Mouse (Mus musculus) neural tube, embryonic 12.5 days (tissue): ENCODE measurements at regions not wholly inside any gene's neighbourhood (a gene's known extent, or its start where the extent isn't known, plus 50 kb on each side); places are given as distances from the start of the nearest gene placed in this dataset.
A peak's percentile ranks its signal among the peaks of the same experiment; 100 is the strongest.

Experiments
- ATAC-seq: fragments of 200-750 bp; cut with Nextera tagmentation; 2 replicates; pipeline ENCODE4 v1.8.0; 2017; ENCODE audit warnings: low read depth, mild to moderate bottlenecking, moderate TSS enrichment, moderate library complexity; ENCODE audit not compliant: low FRiP score
- H3K27ac ChIP-seq: fragments of 300-500 bp; sonication (generic); 2 replicates; pipeline ENCODE4 v1.5.1; 2016
- H3K27me3 ChIP-seq: fragments of 300-500 bp; sonication (generic); replicated peaks from 2 replicates; pipeline ENCODE4 v1.6.1; 2016; ENCODE audit warnings: mild to moderate bottlenecking
- H3K36me3 ChIP-seq: fragments of 300-500 bp; sonication (generic); 2 replicates; pipeline ENCODE4 v1.6.1; 2016; ENCODE audit warnings: mild to moderate bottlenecking
- H3K4me1 ChIP-seq: fragments of 300-500 bp; sonication (generic); 2 replicates; pipeline ENCODE4 v1.6.1; 2016
- H3K4me2 ChIP-seq: fragments of 300-500 bp; sonication (generic); replicated peaks from 2 replicates; pipeline ENCODE4 v1.6.1; 2016; ENCODE audit warnings: mild to moderate bottlenecking
- H3K4me3 ChIP-seq: fragments of 300-500 bp; sonication (generic); 2 replicates; pipeline ENCODE4 v1.5.1; 2016
- H3K9ac ChIP-seq: fragments of 300-500 bp; sonication (generic); 2 replicates; pipeline ENCODE4 v1.6.1; 2016; ENCODE audit warnings: mild to moderate bottlenecking
- H3K9me3 ChIP-seq: fragments of 300-500 bp; sonication (generic); 2 replicates; pipeline ENCODE4 v1.6.1; 2016; ENCODE audit warnings: mild to moderate bottlenecking
- WGBS: fragments of 180-500 bp; shearing (Covaris S2); methylation state at CpG from one replicate; pipeline ENCODE4 v1.1.7; 2016; 5-methylcytosine and 5-hydroxymethylcytosine counted together

DNA sequence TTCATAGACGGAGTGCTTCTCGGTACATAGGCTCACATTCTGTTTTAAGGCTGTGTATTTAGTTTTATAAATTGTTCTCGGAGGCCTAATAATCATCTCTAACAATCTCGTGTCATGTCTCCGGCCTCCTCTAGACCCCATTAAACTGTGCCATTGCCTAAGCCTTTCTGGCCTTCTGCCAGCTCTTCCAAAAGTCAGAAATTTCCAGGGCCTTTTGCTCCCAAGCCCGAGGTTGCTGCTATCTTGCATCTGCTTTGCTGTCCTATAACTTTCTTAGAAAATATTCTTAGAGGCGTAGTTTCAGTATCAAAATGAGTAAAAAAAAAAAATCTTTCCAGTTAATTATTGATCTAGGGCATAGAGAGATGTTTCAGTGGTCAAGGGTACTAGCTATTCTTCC is 361.2 kb upstream of the Mmadhc start:
- no peaks in the 10 kb centered on the region for H3K27me3 ChIP-seq
- no peaks in the 10 kb centered on the region; the same call in 1 of the 2 replicates for H3K4me1 ChIP-seq
- 83% methylated on average over 7 of the region's 7 CpGs for WGBS
- H3K4me3 ChIP-seq: no peak overlapping the region
- H3K9me3 ChIP-seq: no peaks in the 10 kb centered on the region
- no peak for ATAC-seq
- no peak overlapping the region for H3K4me2 ChIP-seq
- H3K27ac ChIP-seq: no peak overlapping the region
- no peak overlapping the region for H3K9ac ChIP-seq
- H3K36me3 ChIP-seq: no peaks in the 10 kb centered on the region

DNA sequence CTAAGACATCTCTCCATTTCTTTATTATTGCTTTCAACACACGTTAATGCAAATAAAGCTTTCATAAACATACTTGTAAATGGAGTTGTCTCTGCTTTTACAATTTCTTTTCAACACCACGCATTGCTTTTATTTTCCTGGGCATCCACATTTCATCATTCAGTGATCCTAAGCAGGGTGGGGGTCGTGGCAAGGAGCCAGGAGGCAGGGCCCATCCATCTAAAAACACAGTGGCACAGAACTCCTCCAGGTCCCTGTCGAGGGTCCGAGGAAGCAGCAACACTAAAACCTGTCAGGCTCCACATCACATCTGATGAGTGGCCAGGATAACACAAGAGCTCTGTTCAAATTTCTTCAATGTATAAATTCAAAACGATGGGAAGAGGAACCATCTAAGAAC is 359.8 kb upstream of the Mmadhc start:
- no peak for ATAC-seq
- H3K9me3 ChIP-seq: no peaks in the 10 kb centered on the region
- H3K27me3 ChIP-seq: no peaks in the 10 kb centered on the region
- 80% methylated on average over 6 of the region's 6 CpGs for WGBS
- H3K9ac ChIP-seq: no peak overlapping the region
- H3K27ac ChIP-seq: no peak overlapping the region
- no peak overlapping the region for H3K4me2 ChIP-seq
- H3K4me1 ChIP-seq: no peaks in the 10 kb centered on the region; the same call in 1 of the 2 replicates
- no peaks in the 10 kb centered on the region for H3K36me3 ChIP-seq
- no peak overlapping the region for H3K4me3 ChIP-seq

- Histone ChIP-seq H3K9me3 (no peaks in the 10 kb centered on the region), H3K4me2 (no peak overlapping the region), H3K27ac (no peak overlapping the region), H3K36me3 (no peaks in the 10 kb centered on the region), H3K4me1 (no peaks in the 10 kb centered on the region; the same call in 1 of the 2 replicates), H3K9ac (no peak overlapping the region), H3K4me3 (no peak overlapping the region), H3K27me3 (no peaks in the 10 kb centered on the region)
- peak; percentile 61; the same call in 1 of the 2 replicates for ATAC-seq
- 68% methylated on average over 7 of the region's 7 CpGs for WGBS
Observed at GRCm38 (mm10) chr2:50654953-50655324, 358.3 kb upstream of the Mmadhc start.

DNA sequence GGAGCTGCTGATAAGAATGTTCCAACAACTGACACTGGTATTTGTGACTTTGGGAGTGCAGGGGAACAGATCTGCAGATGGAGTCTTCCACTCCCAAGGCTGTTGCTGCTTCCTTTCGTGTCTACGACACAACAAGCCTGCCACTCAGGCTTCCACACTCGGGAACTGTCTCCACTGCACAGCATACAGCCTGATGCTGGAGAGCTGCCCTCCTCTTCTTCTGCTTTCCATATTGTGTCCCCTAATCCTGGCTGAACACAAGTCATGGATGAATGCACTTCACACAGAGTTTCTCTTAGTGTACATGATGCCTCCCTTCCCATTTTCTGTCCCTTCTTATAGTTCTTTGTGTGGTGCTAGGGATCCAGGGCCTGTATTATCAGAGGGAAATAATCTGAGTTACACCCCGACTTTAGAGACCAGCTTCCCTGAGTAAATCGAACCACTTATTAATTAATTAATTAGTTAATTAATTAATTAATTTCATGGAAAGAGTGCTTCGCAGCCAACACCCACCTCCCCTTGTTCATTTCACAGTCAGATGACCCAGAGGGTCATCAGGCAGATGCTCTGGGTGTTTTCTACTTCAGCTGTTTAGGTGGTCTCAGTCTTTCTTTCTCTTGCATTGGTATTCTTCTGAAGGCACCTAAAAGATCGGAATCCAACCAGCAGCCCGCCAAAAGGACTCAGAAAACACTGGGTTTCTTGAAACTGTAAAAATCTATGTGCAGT is 357.8 kb upstream of the Mmadhc start:
- no peaks in the 10 kb centered on the region for H3K36me3 ChIP-seq
- H3K4me3 ChIP-seq: no peak overlapping the region
- H3K9ac ChIP-seq: no peak overlapping the region
- no peaks in the 10 kb centered on the region; the same call in 1 of the 2 replicates for H3K4me1 ChIP-seq
- no peaks in the 10 kb centered on the region for H3K27me3 ChIP-seq
- 81% methylated on average over 8 of the region's 8 CpGs for WGBS
- H3K4me2 ChIP-seq: no peak overlapping the region
- H3K27ac ChIP-seq: no peak overlapping the region
- no peaks in the 10 kb centered on the region for H3K9me3 ChIP-seq
- no peak; the same call in 1 of the 2 replicates for ATAC-seq

GRCm38 (mm10) chr2:50653121-50653615 is 356.6 kb upstream of the Mmadhc start:
- no peak overlapping the region for H3K9ac ChIP-seq
- H3K9me3 ChIP-seq: no peaks in the 10 kb centered on the region
- 87% methylated on average over 3 of the region's 3 CpGs for WGBS

GRCm38 (mm10) chr2:50649656-50650055 is 353.1 kb upstream of the Mmadhc start:
- no peaks in the 10 kb centered on the region for H3K27me3 ChIP-seq
- no peaks in the 10 kb centered on the region for H3K36me3 ChIP-seq
- no peak for ATAC-seq
- H3K4me2 ChIP-seq: no peak overlapping the region
- no peak overlapping the region for H3K27ac ChIP-seq
- WGBS: 85% methylated on average over 3 of the region's 3 CpGs
- no peaks in the 10 kb centered on the region for H3K4me1 ChIP-seq
- no peaks in the 10 kb centered on the region for H3K9me3 ChIP-seq
- H3K4me3 ChIP-seq: no peak overlapping the region
- H3K9ac ChIP-seq: no peak overlapping the region

More at GRCm38 (mm10) chr2:50653121-50653615, 356.6 kb upstream of the Mmadhc start:
- ATAC-seq: no peak
- no peak overlapping the region for H3K4me3 ChIP-seq
- no peak overlapping the region for H3K4me2 ChIP-seq
- H3K27ac ChIP-seq: no peak overlapping the region
- H3K27me3 ChIP-seq: no peaks in the 10 kb centered on the region
- H3K4me1 ChIP-seq: no peaks in the 10 kb centered on the region; the same call in 1 of the 2 replicates
- no peaks in the 10 kb centered on the region for H3K36me3 ChIP-seq

DNA sequence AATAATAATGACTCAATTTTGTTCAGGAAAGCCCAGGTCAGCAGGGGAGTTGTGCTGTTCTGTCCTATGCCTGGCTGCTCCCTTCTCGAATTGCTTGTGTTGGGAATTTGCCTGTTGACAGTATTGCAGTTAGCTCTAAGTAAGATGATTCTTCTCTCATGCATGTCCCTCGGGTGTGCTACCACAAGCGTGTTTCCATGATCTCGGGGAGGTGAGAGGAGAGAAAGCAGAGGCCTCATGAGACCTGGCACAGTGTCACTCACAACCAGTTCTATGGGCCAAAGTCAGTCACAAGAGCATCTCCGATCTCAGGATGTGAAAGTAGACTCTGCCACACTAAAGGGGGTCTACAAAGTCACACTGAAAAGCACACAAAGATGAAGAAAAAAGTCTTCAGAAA is 346.6 kb upstream of the Mmadhc start:
- 79% methylated on average over 5 of the region's 5 CpGs for WGBS
- ATAC-seq: no peak
- Histone ChIP-seq H3K4me1 (no peaks in the 10 kb centered on the region), H3K36me3 (no peaks in the 10 kb centered on the region), H3K9ac (no peak overlapping the region), H3K27ac (no peak overlapping the region), H3K27me3 (no peaks in the 10 kb centered on the region), H3K9me3 (no peaks in the 10 kb centered on the region), H3K4me2 (no peak overlapping the region), H3K4me3 (no peak overlapping the region)

DNA sequence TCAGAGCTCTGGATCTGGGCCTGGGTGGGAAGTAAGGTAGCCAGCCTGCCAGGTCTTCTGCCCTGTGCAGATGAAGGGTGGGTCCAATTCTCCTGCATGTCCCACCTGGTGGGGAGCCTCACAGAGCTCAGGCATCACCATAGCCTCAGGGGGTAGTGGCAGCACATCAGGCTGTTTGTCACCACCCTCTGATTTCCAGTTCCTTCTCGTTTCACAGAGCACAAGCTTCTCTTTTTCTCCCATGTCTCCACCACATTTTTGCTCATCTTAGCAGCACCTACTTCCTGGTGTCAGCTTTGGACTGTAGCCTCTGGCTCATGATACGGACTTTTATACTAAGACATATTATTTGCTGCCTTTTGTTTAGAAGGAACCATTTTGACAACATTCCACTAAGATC is 345.6 kb upstream of the Mmadhc start:
- ATAC-seq: no peak
- Histone ChIP-seq H3K9me3 (no peaks in the 10 kb centered on the region), H3K9ac (no peak overlapping the region), H3K4me3 (no peak overlapping the region), H3K27ac (no peak overlapping the region), H3K36me3 (no peaks in the 10 kb centered on the region), H3K27me3 (no peaks in the 10 kb centered on the region), H3K4me1 (no peaks in the 10 kb centered on the region), H3K4me2 (no peak overlapping the region)
- 73% methylated on average over 2 of the region's 2 CpGs for WGBS

- Histone ChIP-seq H3K27ac (no peak overlapping the region), H3K9ac (no peak overlapping the region), H3K4me3 (no peak overlapping the region), H3K9me3 (no peaks in the 10 kb centered on the region), H3K27me3 (no peaks in the 10 kb centered on the region), H3K36me3 (no peaks in the 10 kb centered on the region), H3K4me1 (no peaks in the 10 kb centered on the region), H3K4me2 (no peak overlapping the region)
- 76% methylated on average over 2 of the region's 2 CpGs for WGBS
- no peak for ATAC-seq
Observed at GRCm38 (mm10) chr2:50635896-50636295, 339.3 kb upstream of the Mmadhc start.

DNA sequence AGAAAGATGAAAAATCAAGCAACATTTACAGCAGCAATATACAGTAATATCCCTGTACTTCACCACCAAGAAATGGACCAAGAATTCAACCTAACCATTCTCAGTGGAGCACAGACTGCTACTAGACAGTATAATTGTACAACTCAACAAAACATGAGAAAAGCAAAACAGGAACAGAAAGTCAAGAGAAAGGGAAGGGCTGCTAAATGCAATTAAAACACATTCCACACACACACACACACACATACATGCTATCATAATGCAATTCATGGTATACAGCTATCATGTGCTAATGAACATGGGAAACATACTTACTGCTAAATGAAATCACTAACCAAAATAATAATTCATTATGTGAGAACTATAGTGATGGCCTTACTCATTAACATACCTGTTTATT is 335.2 kb upstream of the Mmadhc start:
- no peak for ATAC-seq
- Histone ChIP-seq H3K9me3 (no peaks in the 10 kb centered on the region), H3K9ac (no peak overlapping the region)

DNA sequence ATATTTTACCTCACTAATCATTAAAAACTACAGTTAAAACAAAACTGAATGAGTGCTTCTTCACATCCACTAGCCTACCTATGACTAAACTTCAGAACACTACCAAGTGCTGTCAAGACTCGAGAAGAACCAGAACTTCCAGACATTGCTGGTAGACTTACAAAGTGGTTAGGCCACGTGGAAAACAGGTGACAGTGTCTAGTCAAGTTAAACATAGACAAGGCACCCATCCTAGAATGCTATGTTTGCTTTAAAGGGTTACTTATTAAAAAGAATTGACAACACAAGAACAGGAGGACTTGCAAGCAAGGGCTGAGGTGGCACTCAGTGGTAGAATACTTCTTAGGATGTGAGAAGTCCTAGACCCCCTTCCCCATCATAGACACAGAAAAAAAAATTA is 330.9 kb upstream of the Mmadhc start:
- WGBS: 83% methylated on average over 2 of the region's 2 CpGs
- ATAC-seq: no peak
- Histone ChIP-seq H3K27ac (no peak overlapping the region), H3K9ac (no peak overlapping the region), H3K4me1 (no peaks in the 10 kb centered on the region), H3K9me3 (no peaks in the 10 kb centered on the region), H3K27me3 (no peaks in the 10 kb centered on the region), H3K36me3 (no peaks in the 10 kb centered on the region), H3K4me2 (no peak overlapping the region), H3K4me3 (no peak overlapping the region)

More for the DNA sequence above, 335.2 kb upstream of the Mmadhc start:
- Histone ChIP-seq H3K4me2 (no peak overlapping the region), H3K4me1 (no peaks in the 10 kb centered on the region), H3K27ac (no peak overlapping the region), H3K36me3 (no peaks in the 10 kb centered on the region), H3K27me3 (no peaks in the 10 kb centered on the region), H3K4me3 (no peak overlapping the region)

GRCm38 (mm10) chr2:50625233-50625749 is 328.7 kb upstream of the Mmadhc start:
- no peaks in the 10 kb centered on the region for H3K27me3 ChIP-seq
- H3K4me3 ChIP-seq: no peak overlapping the region
- H3K9ac ChIP-seq: no peak overlapping the region
- ATAC-seq: no peak
- WGBS: 84% methylated on average over 5 of the region's 5 CpGs
- H3K36me3 ChIP-seq: no peaks in the 10 kb centered on the region
- H3K4me2 ChIP-seq: no peak overlapping the region
- no peaks in the 10 kb centered on the region for H3K9me3 ChIP-seq
- no peaks in the 10 kb centered on the region for H3K4me1 ChIP-seq
- H3K27ac ChIP-seq: no peak overlapping the region

GRCm38 (mm10) chr2:50609086-50609485 is 312.5 kb upstream of the Mmadhc start:
- H3K27ac ChIP-seq: no peak overlapping the region
- no peak for ATAC-seq
- H3K4me2 ChIP-seq: no peak overlapping the region
- no peak overlapping the region for H3K4me3 ChIP-seq
- no peaks in the 10 kb centered on the region for H3K36me3 ChIP-seq
- no peaks in the 10 kb centered on the region for H3K9me3 ChIP-seq
- no peaks in the 10 kb centered on the region for H3K4me1 ChIP-seq
- no peaks in the 10 kb centered on the region for H3K27me3 ChIP-seq
- 74% methylated on average over 1 of the region's 1 CpGs for WGBS
- H3K9ac ChIP-seq: no peak overlapping the region
